Comparison of ENCODE assay signal across 8 mouse cellular contexts in the genomic region with DNA sequence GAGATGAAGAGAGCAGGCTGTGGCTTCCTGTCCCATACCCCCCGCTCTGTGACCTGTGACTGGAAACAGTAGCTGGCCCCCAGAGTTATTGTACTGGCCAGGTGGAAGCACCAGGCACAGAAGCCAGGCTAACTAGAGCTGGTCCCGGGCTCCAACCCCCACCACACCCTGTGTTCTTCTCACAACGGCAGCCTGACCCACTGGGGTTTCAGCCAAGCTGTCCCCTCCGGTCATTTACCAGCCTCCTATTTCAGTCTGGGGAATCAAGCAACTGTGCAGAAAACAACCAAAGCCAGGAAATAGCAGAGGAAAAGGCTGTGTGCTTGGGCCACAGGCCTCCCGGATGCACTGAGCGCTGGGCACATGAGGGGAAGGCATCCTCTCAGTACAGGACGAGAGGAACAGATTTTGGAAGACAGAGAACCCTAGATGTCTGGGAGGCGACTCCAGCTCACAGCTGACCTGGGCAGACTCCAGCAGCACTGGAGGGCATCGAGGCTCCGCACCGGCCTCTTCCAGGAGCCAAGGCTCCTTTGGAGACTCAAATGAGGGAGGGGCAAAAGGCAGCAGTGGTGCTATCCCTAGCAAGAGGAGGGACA. TPM values are rescaled to one million over a fixed set of nuclear protein-coding genes. Genes with fewer than 3 reads are reported as not detected.
A peak's percentile ranks its signal among the peaks of the same experiment; 100 is the strongest.
DNase-seq lines count a peak whose midpoint lies in the region; ATAC-seq and TF ChIP-seq lines count a peak whose summit lies in the region.

No protein-coding gene starts in this region.

- no peaks in the 10 kb centered on the region for H3K27me3 ChIP-seq in kidney, postnatal 0 days (ENCODE audit: insufficient read depth, low read length)
- no peaks in the 10 kb centered on the region for H3K27me3 ChIP-seq in stomach, postnatal 0 days (ENCODE audit: control insufficient read depth, insufficient read depth, low read length)

- TF ChIP-seq CTCF in kidney, postnatal 0 days (IDR thresholded peaks at IDR 0.05; ENCODE audit: low read depth) = no peak
- no peak for TF ChIP-seq CTCF in stomach, postnatal 0 days (IDR thresholded peaks at IDR 0.05; ENCODE audit: low read depth)

- DNase-seq in cerebellum, postnatal 10 days = peak; percentile 70 to 71
- DNase-seq in cerebellum, postnatal 4 days (ENCODE audit: low spot score in 2 of 2) = no peak
- DNase-seq in right cerebral cortex, postnatal 10 days (ENCODE audit: low spot score in 2 of 2) = peak; percentile 61 to 65
- no peak for DNase-seq in right cerebral cortex, postnatal 25 days
- peak; percentile 21 for DNase-seq in kidney, postnatal 0 days (ENCODE audit: low spot score)
- DNase-seq in stomach, postnatal 0 days (ENCODE audit: low spot score) = no peak
- DNase-seq in urinary bladder, postnatal 36 days (ENCODE audit: low spot score in 2 of 2) = no peak
- DNase-seq in left cerebral cortex, adult 11 months (ENCODE audit: low spot score) = no peak

- H3K36me3 ChIP-seq in kidney, postnatal 0 days (ENCODE audit: insufficient read depth, low read length) = peaks cover 65% of the 10 kb centered on the region
- H3K36me3 ChIP-seq in stomach, postnatal 0 days (ENCODE audit: control insufficient read depth, insufficient read depth, low read length) = peaks cover 21% of the 10 kb centered on the region

- peak overlapping the region; percentile 25 for H3K27ac ChIP-seq in kidney, postnatal 0 days
- H3K27ac ChIP-seq in stomach, postnatal 0 days (replicated peaks) = peak overlapping the region; percentile 24; the same call in 1 of the 2 replicates

- no peaks in the 10 kb centered on the region for H3K9me3 ChIP-seq in kidney, postnatal 0 days (replicated peaks; ENCODE audit: low read length)
- no peaks in the 10 kb centered on the region for H3K9me3 ChIP-seq in stomach, postnatal 0 days (ENCODE audit: control insufficient read depth, low read length)

- H3K4me3 ChIP-seq in kidney, postnatal 0 days (replicated peaks; ENCODE audit: low read depth, low read length) = no peak overlapping the region
- no peak overlapping the region for H3K4me3 ChIP-seq in stomach, postnatal 0 days (ENCODE audit: low read depth, low read length)

- TF ChIP-seq EP300 in stomach, postnatal 0 days (optimal IDR thresholded peaks at IDR 0.05) = no peak

- WGBS in kidney, postnatal 0 days = 68% methylated on average over 11 of the region's 11 CpGs
- WGBS in stomach, postnatal 0 days = 76% methylated on average over 11 of the region's 11 CpGs

- no peak for ATAC-seq in kidney, postnatal 0 days (replicated peaks; ENCODE audit: low FRiP score, low read depth)
- no peak for ATAC-seq in stomach, postnatal 0 days (ENCODE audit: low FRiP score, low TSS enrichment)

- no peak overlapping the region for H3K9ac ChIP-seq in kidney, postnatal 0 days (ENCODE audit: low read depth, low read length)
- H3K9ac ChIP-seq in stomach, postnatal 0 days (ENCODE audit: low read length) = no peak overlapping the region

- H3K4me2 ChIP-seq in kidney, postnatal 0 days (ENCODE audit: low read length) = no peak overlapping the region
- no peak overlapping the region for H3K4me2 ChIP-seq in stomach, postnatal 0 days (replicated peaks; ENCODE audit: low read depth)

- peaks cover 26% of the 10 kb centered on the region for H3K4me1 ChIP-seq in kidney, postnatal 0 days (replicated peaks; ENCODE audit: insufficient read depth, low read length)
- peaks cover 2% of the 10 kb centered on the region; the same call in 1 of the 2 replicates for H3K4me1 ChIP-seq in stomach, postnatal 0 days (replicated peaks; ENCODE audit: control insufficient read depth, insufficient read depth)

RNA-seq across cellular contexts. Expression of a gene that starts 8.5 kb away (rescaled TPM):
- 307 and 309 TPM in 2 replicates for polyA plus RNA-seq in kidney, postnatal 0 days (2015; fragmentation: Nextera tagmentation; extraction: Ambion mirVana)
- 189 and 201 TPM in 2 replicates for polyA plus RNA-seq in stomach, postnatal 0 days (2015; fragmentation: Nextera tagmentation; extraction: Ambion mirVana)

RNA-seq across cellular contexts. Expression of a gene that starts 21.4 kb away (rescaled TPM):
- polyA plus RNA-seq in kidney, postnatal 0 days (2015; fragmentation: Nextera tagmentation; extraction: Ambion mirVana) = 12.3 and 12.5 TPM in 2 replicates
- polyA plus RNA-seq in stomach, postnatal 0 days (2015; fragmentation: Nextera tagmentation; extraction: Ambion mirVana) = 5.9 and 8.2 TPM in 2 replicates

RNA-seq across cellular contexts. Expression of a gene that starts 21.8 kb away (rescaled TPM):
- 3.1 and 4.1 TPM in 2 replicates for polyA plus RNA-seq in kidney, postnatal 0 days (2015; fragmentation: Nextera tagmentation; extraction: Ambion mirVana)
- 1.3 TPM in 2 replicates for polyA plus RNA-seq in stomach, postnatal 0 days (2015; fragmentation: Nextera tagmentation; extraction: Ambion mirVana)

Comparison
In these comparisons a context has a peak if more than half of its experiments do, and no peak if none do; other contexts are left out.
1. DNase-seq: peak in cerebellum, postnatal 10 days (2 of 2), right cerebral cortex, postnatal 10 days (2 of 2) and kidney, postnatal 0 days (single experiment); none in cerebellum, postnatal 4 days (0 of 2), right cerebral cortex, postnatal 25 days (single experiment), stomach, postnatal 0 days (single experiment), urinary bladder, postnatal 36 days (0 of 2) and left cerebral cortex, adult 11 months (single experiment).